ENCODE assay signal across 8 mouse cellular contexts in the genomic region with DNA sequence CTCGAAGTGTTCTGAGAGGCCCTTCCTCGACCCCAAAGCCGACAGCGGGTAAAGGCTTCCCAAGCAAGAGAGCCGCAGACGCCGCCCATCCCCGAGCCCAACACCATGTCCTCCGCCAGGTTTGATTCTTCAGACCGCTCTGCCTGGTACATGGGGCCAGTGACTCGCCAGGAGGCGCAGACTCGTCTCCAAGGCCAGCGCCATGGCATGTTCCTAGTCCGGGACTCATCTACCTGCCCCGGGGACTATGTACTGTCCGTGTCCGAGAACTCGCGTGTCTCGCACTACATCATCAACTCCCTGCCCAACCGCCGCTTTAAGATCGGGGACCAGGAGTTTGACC. TPM values are rescaled to one million over a fixed set of nuclear protein-coding genes. Genes with fewer than 3 reads are reported as not detected.
DNase-seq lines count a peak whose midpoint lies in the region; ATAC-seq and TF ChIP-seq lines count a peak whose summit lies in the region.

No protein-coding gene starts in this region.

- H3K4me2 ChIP-seq in forebrain, embryonic 16.5 days (ENCODE audit: low read length) = peak overlapping the region; percentile 99
- H3K4me2 ChIP-seq in liver, embryonic 15.5 days = peak overlapping the region; percentile 88
- peak overlapping the region; percentile 95 for H3K4me2 ChIP-seq in neural tube, embryonic 14.5 days (ENCODE audit: low read depth, low read length)

- H3K9me3 ChIP-seq in forebrain, embryonic 16.5 days (ENCODE audit: control insufficient read depth, low read length) = no peaks in the 10 kb centered on the region
- no peaks in the 10 kb centered on the region for H3K9me3 ChIP-seq in liver, embryonic 15.5 days (replicated peaks)
- no peaks in the 10 kb centered on the region for H3K9me3 ChIP-seq in neural tube, embryonic 14.5 days (ENCODE audit: control insufficient read depth, low read length)

- DNase-seq in cerebellum, postnatal 4 days (ENCODE audit: low spot score in 2 of 2) = no peak
- DNase-seq in 3T3-L1 (ENCODE audit: low read depth, low spot score) = peak; percentile 54
- peak; percentile 20 for DNase-seq in c-Kit-positive CD71-negative TER-119-negative erythroid progenitor cells, embryonic 14.5 days (ENCODE audit: low read depth)
- peak; percentile 54 for DNase-seq in kidney, adult 2 months

- no peak for TF ChIP-seq CTCF in kidney, adult 2 months (conservative IDR thresholded peaks at IDR 0.05; ENCODE audit: insufficient read depth, insufficient read length, low read depth, low read length)

- H3K27ac ChIP-seq in forebrain, embryonic 16.5 days (ENCODE audit: low read length) = peak overlapping the region; percentile 93
- peak overlapping the region; percentile 74 for H3K27ac ChIP-seq in kidney, adult 2 months (ENCODE audit: insufficient read depth, low read depth, low read length)
- peak overlapping the region; percentile 96 for H3K27ac ChIP-seq in liver, embryonic 15.5 days (replicated peaks)
- peak overlapping the region; percentile 93 for H3K27ac ChIP-seq in neural tube, embryonic 14.5 days (ENCODE audit: low read depth, low read length)

- no peaks in the 10 kb centered on the region for H3K27me3 ChIP-seq in forebrain, embryonic 16.5 days (replicated peaks; ENCODE audit: control insufficient read depth, insufficient read depth, low read length)
- no peaks in the 10 kb centered on the region for H3K27me3 ChIP-seq in kidney, adult 2 months (replicated peaks; ENCODE audit: control insufficient read depth, insufficient read depth, low read length)
- H3K27me3 ChIP-seq in liver, embryonic 15.5 days = no peaks in the 10 kb centered on the region
- H3K27me3 ChIP-seq in neural tube, embryonic 14.5 days (ENCODE audit: control insufficient read depth, insufficient read depth, low read length) = no peaks in the 10 kb centered on the region

- H3K4me1 ChIP-seq in forebrain, embryonic 16.5 days (replicated peaks; ENCODE audit: control insufficient read depth, insufficient read depth, low read length) = peaks cover 25% of the 10 kb centered on the region
- peaks cover 11% of the 10 kb centered on the region; the same call in 1 of the 2 replicates for H3K4me1 ChIP-seq in kidney, adult 2 months (ENCODE audit: control insufficient read depth, insufficient read depth, low read length)
- peaks cover 39% of the 10 kb centered on the region for H3K4me1 ChIP-seq in liver, embryonic 15.5 days (replicated peaks)
- H3K4me1 ChIP-seq in neural tube, embryonic 14.5 days (ENCODE audit: control insufficient read depth, insufficient read depth, low read length) = peaks cover 19% of the 10 kb centered on the region

- no peak for TF ChIP-seq POLR2A in kidney, adult 2 months (IDR thresholded peaks at IDR 0.05; ENCODE audit: low read depth, low read length)

- peak overlapping the region; percentile 96 for H3K9ac ChIP-seq in forebrain, embryonic 16.5 days (replicated peaks; ENCODE audit: low read depth, low read length)
- peak overlapping the region; percentile 99 for H3K9ac ChIP-seq in liver, embryonic 15.5 days
- H3K9ac ChIP-seq in neural tube, embryonic 14.5 days (replicated peaks; ENCODE audit: low read depth, low read length) = peak overlapping the region; percentile 94

- peak overlapping the region; percentile 94 for H3K4me3 ChIP-seq in forebrain, embryonic 16.5 days (replicated peaks; ENCODE audit: low read length)
- peak overlapping the region; percentile 97 for H3K4me3 ChIP-seq in kidney, adult 2 months (ENCODE audit: insufficient read depth, low read depth, low read length)
- peak overlapping the region; percentile 89 for H3K4me3 ChIP-seq in liver, embryonic 15.5 days (replicated peaks)
- H3K4me3 ChIP-seq in neural tube, embryonic 14.5 days (ENCODE audit: low read depth, low read length) = peak overlapping the region; percentile 94

- WGBS in forebrain, embryonic 16.5 days = 0% methylated on average over 24 of the region's 24 CpGs
- WGBS in kidney, adult 2 months = under 1% methylated on average over 24 of the region's 24 CpGs
- WGBS in liver, embryonic 15.5 days (ENCODE audit: insufficient replicate concordance) = under 1% methylated on average over 24 of the region's 24 CpGs
- WGBS in neural tube, embryonic 14.5 days = under 1% methylated on average over 24 of the region's 24 CpGs

- no peaks in the 10 kb centered on the region for H3K36me3 ChIP-seq in forebrain, embryonic 16.5 days (ENCODE audit: control insufficient read depth, insufficient read depth)
- no peaks in the 10 kb centered on the region; the same call in 1 of the 2 replicates for H3K36me3 ChIP-seq in kidney, adult 2 months (ENCODE audit: control insufficient read depth, insufficient read depth, low read length)
- peaks cover 17% of the 10 kb centered on the region for H3K36me3 ChIP-seq in liver, embryonic 15.5 days (replicated peaks)
- H3K36me3 ChIP-seq in neural tube, embryonic 14.5 days (ENCODE audit: control insufficient read depth, insufficient read depth, low read length) = peaks cover 10% of the 10 kb centered on the region; the same call in 1 of the 2 replicates

- ATAC-seq in cerebellum, adult (ENCODE audit: insufficient number of reproducible peaks, low FRiP score, low TSS enrichment) = peak; percentile 2; the same call in 1 of the 2 replicates
- ATAC-seq in forebrain, embryonic 16.5 days = peak; percentile 57; the same call in 1 of the 2 replicates
- peak; percentile 54 for ATAC-seq in liver, embryonic 15.5 days (ENCODE audit: insufficient read depth)
- ATAC-seq in neural tube, embryonic 14.5 days (ENCODE audit: low read depth) = peak; percentile 55

RNA-seq across cellular contexts. Expression of a gene that starts 0.6 kb away (rescaled TPM):
- polyA plus RNA-seq in forebrain, embryonic 16.5 days (2015; fragmentation: Nextera tagmentation; extraction: Ambion mirVana) = 104 and 122 TPM in 2 replicates
- polyA plus RNA-seq in kidney, adult 2 months (2012; rRNA removed) = 34.4 and 43.3 TPM in 2 replicates
- 28.2 and 29.3 TPM in 2 replicates for polyA plus RNA-seq in liver, embryonic 15.5 days (2015; fragmentation: Nextera tagmentation; extraction: Ambion mirVana)
- polyA plus RNA-seq in neural tube, embryonic 14.5 days (2014; fragmentation: Nextera tagmentation; extraction: Ambion mirVana) = 70.6 and 73.1 TPM in 2 replicates

RNA-seq across cellular contexts. Expression of a gene that starts 37.1 kb away (rescaled TPM):
- polyA plus RNA-seq in forebrain, embryonic 16.5 days (2015; fragmentation: Nextera tagmentation; extraction: Ambion mirVana) = 9.5 and 12.6 TPM in 2 replicates
- polyA plus RNA-seq in kidney, adult 2 months (2012; rRNA removed) = 11.7 and 14.8 TPM in 2 replicates
- 2.3 and 3.4 TPM in 2 replicates for polyA plus RNA-seq in liver, embryonic 15.5 days (2015; fragmentation: Nextera tagmentation; extraction: Ambion mirVana)
- 3.0 and 3.4 TPM in 2 replicates for polyA plus RNA-seq in neural tube, embryonic 14.5 days (2014; fragmentation: Nextera tagmentation; extraction: Ambion mirVana)

RNA-seq across cellular contexts. Expression of a gene that starts 46.2 kb away (rescaled TPM):
- 67.4 and 70.4 TPM in 2 replicates for polyA plus RNA-seq in forebrain, embryonic 16.5 days (2015; fragmentation: Nextera tagmentation; extraction: Ambion mirVana)
- 105 and 124 TPM in 2 replicates for polyA plus RNA-seq in kidney, adult 2 months (2012; rRNA removed)
- 12.0 and 13.4 TPM in 2 replicates for polyA plus RNA-seq in liver, embryonic 15.5 days (2015; fragmentation: Nextera tagmentation; extraction: Ambion mirVana)
- 73.0 and 83.1 TPM in 2 replicates for polyA plus RNA-seq in neural tube, embryonic 14.5 days (2014; fragmentation: Nextera tagmentation; extraction: Ambion mirVana)

RNA-seq across cellular contexts. Expression of a gene that starts 46.6 kb away (rescaled TPM):
- 25.4 and 31.8 TPM in 2 replicates for polyA plus RNA-seq in forebrain, embryonic 16.5 days (2015; fragmentation: Nextera tagmentation; extraction: Ambion mirVana)
- 8.9 and 11.4 TPM in 2 replicates for polyA plus RNA-seq in kidney, adult 2 months (2012; rRNA removed)
- 8.8 and 9.2 TPM in 2 replicates for polyA plus RNA-seq in liver, embryonic 15.5 days (2015; fragmentation: Nextera tagmentation; extraction: Ambion mirVana)
- 9.5 and 10.6 TPM in 2 replicates for polyA plus RNA-seq in neural tube, embryonic 14.5 days (2014; fragmentation: Nextera tagmentation; extraction: Ambion mirVana)

RNA-seq across cellular contexts. Expression of a gene that starts 56.1 kb away (rescaled TPM):
- polyA plus RNA-seq in forebrain, embryonic 16.5 days (2015; fragmentation: Nextera tagmentation; extraction: Ambion mirVana) = 130 and 150 TPM in 2 replicates
- polyA plus RNA-seq in kidney, adult 2 months (2012; rRNA removed) = 295 and 386 TPM in 2 replicates
- polyA plus RNA-seq in liver, embryonic 15.5 days (2015; fragmentation: Nextera tagmentation; extraction: Ambion mirVana) = 20.7 and 21.0 TPM in 2 replicates
- polyA plus RNA-seq in neural tube, embryonic 14.5 days (2014; fragmentation: Nextera tagmentation; extraction: Ambion mirVana) = 113 and 132 TPM in 2 replicates

Comparison
In these comparisons a context has a peak if more than half of its experiments do, and no peak if none do; other contexts are left out.
1. ATAC-seq: peak in every context shown above with its lines; median percentile 57 in forebrain, embryonic 16.5 days; 55 in neural tube, embryonic 14.5 days; 54 in liver, embryonic 15.5 days; 2 in cerebellum, adult.
2. DNase-seq: peak in 3T3-L1 (single experiment), c-Kit-positive CD71-negative TER-119-negative erythroid progenitor cells, embryonic 14.5 days (single experiment) and kidney, adult 2 months (single experiment); none in cerebellum, postnatal 4 days (0 of 2).
3. Peak in every context shown above with its lines, with median percentiles within 50 percentile points of each other: H3K27ac ChIP-seq, H3K4me2 ChIP-seq, H3K4me3 ChIP-seq and H3K9ac ChIP-seq.